Mouse (Mus musculus): ENCODE data around the gene Yeats2. TPM values are rescaled to one million over a fixed set of nuclear protein-coding genes. Genes with fewer than 3 reads are reported as not detected.
"Not testable (repeated sequence)": the region's sequence is repeated elsewhere in the genome, so short reads cannot be mapped to it uniquely, and the experiment has no call there.

The Yeats2 gene
- polyA plus RNA-seq, 1 experiment from 2014 or later: 31.1 TPM

DNA sequence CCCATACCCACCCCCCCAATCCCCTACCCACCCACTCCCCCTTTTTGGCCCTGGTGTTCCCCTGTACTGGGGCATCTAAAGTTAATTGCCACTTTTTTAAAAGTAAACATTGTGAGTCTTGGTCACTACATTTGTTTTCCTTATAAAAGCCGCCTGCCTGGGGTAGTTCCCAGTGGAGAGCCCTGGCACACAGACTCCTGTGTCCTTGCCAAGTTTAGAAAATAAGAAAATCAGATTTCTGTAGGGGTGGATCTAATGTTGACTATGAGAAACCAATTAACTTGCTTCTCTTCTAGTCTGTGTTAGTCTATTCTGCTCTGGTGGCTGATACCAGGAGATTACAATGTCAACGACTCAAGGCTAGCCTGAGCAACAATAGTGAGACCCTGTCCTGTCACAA is 28.2 kb upstream of the Yeats2 start:
- ATAC-seq (ENCODE audit: low FRiP score): no peak
- Histone ChIP-seq H3K9ac (ENCODE audit: low read depth, low read length) (no peak overlapping the region), H3K4me3 (ENCODE audit: low read depth, low read length) (no peak overlapping the region), H3K27me3 (ENCODE audit: control insufficient read depth, insufficient read depth, low read length) (no peaks in the 10 kb centered on the region), H3K4me2 (replicated peaks; ENCODE audit: low read depth, low read length) (no peak overlapping the region), H3K36me3 (ENCODE audit: control insufficient read depth, insufficient read depth, low read length) (peaks cover 10% of the 10 kb centered on the region), H3K9me3 (ENCODE audit: control insufficient read depth, low read length) (no peaks in the 10 kb centered on the region), H3K4me1 (replicated peaks; ENCODE audit: control insufficient read depth, insufficient read depth, low read length) (no peaks in the 10 kb centered on the region), H3K27ac (ENCODE audit: low read depth, low read length) (no peak overlapping the region)
- no peak for DNase-seq (ENCODE audit: low spot score)
- WGBS: 96% methylated on average over 2 of the region's 2 CpGs

DNA sequence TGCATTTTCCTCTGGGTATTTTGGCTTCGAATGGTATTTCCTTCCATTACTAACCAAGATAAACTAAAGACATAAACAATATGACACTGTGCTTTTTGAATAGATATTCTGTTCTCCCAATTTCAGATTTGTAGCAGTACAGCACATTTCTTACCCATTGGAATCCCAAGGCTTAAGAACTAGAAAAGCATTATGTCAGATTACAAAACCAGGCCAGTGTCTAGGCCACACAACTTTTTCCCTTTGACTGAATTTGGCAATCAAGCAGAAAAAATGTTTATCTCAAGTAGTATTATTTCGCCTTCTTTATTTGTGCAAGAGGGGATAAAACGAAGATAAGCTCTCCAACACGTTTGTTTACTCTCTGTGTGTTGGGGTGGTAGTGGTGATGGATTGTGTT is 24.8 kb upstream of the Yeats2 start:
- H3K9ac ChIP-seq (ENCODE audit: low read depth, low read length): no peak overlapping the region
- DNase-seq (ENCODE audit: low spot score): no peak
- no peak overlapping the region for H3K4me2 ChIP-seq (replicated peaks; ENCODE audit: low read depth, low read length)
- no peaks in the 10 kb centered on the region for H3K4me1 ChIP-seq (replicated peaks; ENCODE audit: control insufficient read depth, insufficient read depth, low read length)
- WGBS: 92% methylated on average over 4 of the region's 4 CpGs
- no peaks in the 10 kb centered on the region for H3K9me3 ChIP-seq (ENCODE audit: control insufficient read depth, low read length)
- H3K27me3 ChIP-seq (ENCODE audit: control insufficient read depth, insufficient read depth, low read length): no peaks in the 10 kb centered on the region
- no peak overlapping the region for H3K27ac ChIP-seq (ENCODE audit: low read depth, low read length)
- no peak for ATAC-seq (ENCODE audit: low FRiP score)
- H3K36me3 ChIP-seq (ENCODE audit: control insufficient read depth, insufficient read depth, low read length): no peaks in the 10 kb centered on the region
- H3K4me3 ChIP-seq (ENCODE audit: low read depth, low read length): no peak overlapping the region

GRCm38 (mm10) chr16:20126319-20126883 is 14.5 kb upstream of the Yeats2 start:
- ATAC-seq (ENCODE audit: low FRiP score); H3K4me2 ChIP-seq (replicated peaks; ENCODE audit: low read depth, low read length); H3K4me1 ChIP-seq (replicated peaks; ENCODE audit: control insufficient read depth, insufficient read depth, low read length); H3K9ac ChIP-seq (ENCODE audit: low read depth, low read length); H3K4me3 ChIP-seq (ENCODE audit: low read depth, low read length); DNase-seq (ENCODE audit: low spot score); H3K36me3 ChIP-seq (ENCODE audit: control insufficient read depth, insufficient read depth, low read length); H3K27me3 ChIP-seq (ENCODE audit: control insufficient read depth, insufficient read depth, low read length); H3K27ac ChIP-seq (ENCODE audit: low read depth, low read length); H3K9me3 ChIP-seq (ENCODE audit: control insufficient read depth, low read length): not testable (repeated sequence)
- WGBS: 89% methylated on average over 10 of the region's 10 CpGs

DNA sequence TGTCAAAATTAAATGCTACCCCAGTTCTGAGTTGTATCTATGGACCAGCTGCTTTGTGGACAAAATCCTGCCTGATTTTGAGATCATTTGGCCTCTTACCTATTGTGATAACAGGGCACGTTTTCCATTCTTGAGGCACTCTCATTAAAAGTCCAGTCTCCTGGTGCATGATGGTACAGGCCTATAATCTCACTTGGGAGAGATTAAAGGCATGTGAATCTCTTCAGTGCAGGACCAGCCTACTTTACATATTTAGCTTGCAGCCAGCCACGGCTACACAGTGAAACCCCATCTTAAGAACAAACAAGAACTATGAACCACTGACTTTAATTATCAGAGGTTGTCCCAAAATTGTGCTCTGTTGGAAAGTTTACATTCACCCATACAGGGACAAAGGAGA is 10.5 kb upstream of the Yeats2 start:
- Histone ChIP-seq H3K4me2 (replicated peaks; ENCODE audit: low read depth, low read length) (no peak overlapping the region), H3K9ac (ENCODE audit: low read depth, low read length) (no peak overlapping the region), H3K9me3 (ENCODE audit: control insufficient read depth, low read length) (no peaks in the 10 kb centered on the region), H3K27me3 (ENCODE audit: control insufficient read depth, insufficient read depth, low read length) (no peaks in the 10 kb centered on the region), H3K4me1 (replicated peaks; ENCODE audit: control insufficient read depth, insufficient read depth, low read length) (no peaks in the 10 kb centered on the region), H3K27ac (ENCODE audit: low read depth, low read length) (no peak overlapping the region), H3K36me3 (ENCODE audit: control insufficient read depth, insufficient read depth, low read length) (peaks cover 7% of the 10 kb centered on the region; the same call in 1 of the 2 replicates), H3K4me3 (ENCODE audit: low read depth, low read length) (no peak overlapping the region)
- DNase-seq (ENCODE audit: low spot score) (no peak), ATAC-seq (ENCODE audit: low FRiP score) (no peak)
- whole genome bisulfite sequencing: 74% methylated on average over 2 of the region's 2 CpGs

DNA sequence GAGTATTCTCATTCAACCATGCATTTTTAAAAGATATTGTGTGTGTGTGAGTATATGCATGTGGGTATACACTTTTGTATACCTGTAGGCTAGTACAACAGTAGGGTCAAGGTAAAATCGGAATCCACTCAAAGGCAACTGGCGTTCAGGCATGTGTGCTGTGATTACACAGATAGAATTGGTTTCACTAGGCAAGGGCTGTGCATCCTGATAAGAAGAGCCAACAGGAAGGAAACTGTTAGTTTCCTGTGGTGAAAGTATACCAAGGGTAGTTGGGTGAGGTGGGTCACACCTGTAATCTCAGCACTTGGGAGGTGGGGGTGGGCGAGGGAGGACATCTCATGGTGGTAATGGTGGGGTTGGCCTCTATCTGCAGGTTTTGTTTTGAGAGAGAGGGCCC is 3.7 kb downstream of the Yeats2 start:
- H3K9ac ChIP-seq (ENCODE audit: low read depth, low read length): no peak overlapping the region
- ATAC-seq (ENCODE audit: low FRiP score): no peak
- 97% methylated on average over 3 of the region's 3 CpGs for WGBS

GRCm38 (mm10) chr16:20151991-20152390 is 11.1 kb downstream of the Yeats2 start:
- Histone ChIP-seq H3K4me2 (replicated peaks; ENCODE audit: low read depth, low read length) (no peak overlapping the region), H3K9ac (ENCODE audit: low read depth, low read length) (no peak overlapping the region), H3K9me3 (ENCODE audit: control insufficient read depth, low read length) (no peaks in the 10 kb centered on the region), H3K27ac (ENCODE audit: low read depth, low read length) (no peak overlapping the region), H3K4me3 (ENCODE audit: low read depth, low read length) (no peak overlapping the region), H3K27me3 (ENCODE audit: control insufficient read depth, insufficient read depth, low read length) (no peaks in the 10 kb centered on the region), H3K4me1 (replicated peaks; ENCODE audit: control insufficient read depth, insufficient read depth, low read length) (no peaks in the 10 kb centered on the region), H3K36me3 (ENCODE audit: control insufficient read depth, insufficient read depth, low read length) (peaks cover 8% of the 10 kb centered on the region; the same call in 1 of the 2 replicates)
- ATAC-seq (ENCODE audit: low FRiP score) (no peak), DNase-seq (ENCODE audit: low spot score) (no peak)
- 93% methylated on average over 5 of the region's 5 CpGs for WGBS

More for the DNA sequence above, 3.7 kb downstream of the Yeats2 start:
- Histone ChIP-seq H3K9me3 (ENCODE audit: control insufficient read depth, low read length) (no peaks in the 10 kb centered on the region), H3K4me1 (replicated peaks; ENCODE audit: control insufficient read depth, insufficient read depth, low read length) (peaks cover 4% of the 10 kb centered on the region; the same call in 1 of the 2 replicates), H3K27ac (ENCODE audit: low read depth, low read length) (no peak overlapping the region), H3K4me3 (ENCODE audit: low read depth, low read length) (no peak overlapping the region), H3K4me2 (replicated peaks; ENCODE audit: low read depth, low read length) (no peak overlapping the region), H3K27me3 (ENCODE audit: control insufficient read depth, insufficient read depth, low read length) (no peaks in the 10 kb centered on the region), H3K36me3 (ENCODE audit: control insufficient read depth, insufficient read depth, low read length) (no peaks in the 10 kb centered on the region)
- DNase-seq (ENCODE audit: low spot score): no peak

DNA sequence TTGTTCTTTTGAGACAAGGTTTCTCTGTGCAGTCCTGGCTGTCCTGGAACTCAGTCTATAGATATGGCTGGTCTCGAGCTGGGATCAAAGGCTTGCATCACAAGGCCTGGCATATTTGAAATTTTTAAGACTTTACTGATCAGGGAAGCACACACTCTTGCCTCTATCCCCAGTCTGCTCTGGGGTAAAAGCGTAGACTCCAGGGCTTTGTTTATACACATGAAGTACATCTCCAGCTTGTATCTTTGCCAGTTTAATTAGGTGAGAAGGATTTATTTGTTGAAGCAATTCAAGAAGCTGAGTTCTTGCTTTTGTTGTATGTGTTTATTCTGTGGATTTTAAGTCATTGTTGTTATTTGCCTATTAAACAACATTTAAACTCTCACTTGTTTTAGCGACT is 12.9 kb downstream of the Yeats2 start:
- H3K4me3 ChIP-seq (ENCODE audit: low read depth, low read length): no peak overlapping the region
- 82% methylated on average over 3 of the region's 3 CpGs for whole genome bisulfite sequencing
- no peak overlapping the region for H3K9ac ChIP-seq (ENCODE audit: low read depth, low read length)
- ATAC-seq (ENCODE audit: low FRiP score) (no peak), DNase-seq (ENCODE audit: low spot score) (no peak)
- H3K27me3 ChIP-seq (ENCODE audit: control insufficient read depth, insufficient read depth, low read length): no peaks in the 10 kb centered on the region
- no peaks in the 10 kb centered on the region for H3K4me1 ChIP-seq (replicated peaks; ENCODE audit: control insufficient read depth, insufficient read depth, low read length)
- H3K27ac ChIP-seq (ENCODE audit: low read depth, low read length): no peak overlapping the region
- no peak overlapping the region for H3K4me2 ChIP-seq (replicated peaks; ENCODE audit: low read depth, low read length)
- H3K36me3 ChIP-seq (ENCODE audit: control insufficient read depth, insufficient read depth, low read length): peaks cover 11% of the 10 kb centered on the region; the same call in 1 of the 2 replicates
- H3K9me3 ChIP-seq (ENCODE audit: control insufficient read depth, low read length): no peaks in the 10 kb centered on the region

DNA sequence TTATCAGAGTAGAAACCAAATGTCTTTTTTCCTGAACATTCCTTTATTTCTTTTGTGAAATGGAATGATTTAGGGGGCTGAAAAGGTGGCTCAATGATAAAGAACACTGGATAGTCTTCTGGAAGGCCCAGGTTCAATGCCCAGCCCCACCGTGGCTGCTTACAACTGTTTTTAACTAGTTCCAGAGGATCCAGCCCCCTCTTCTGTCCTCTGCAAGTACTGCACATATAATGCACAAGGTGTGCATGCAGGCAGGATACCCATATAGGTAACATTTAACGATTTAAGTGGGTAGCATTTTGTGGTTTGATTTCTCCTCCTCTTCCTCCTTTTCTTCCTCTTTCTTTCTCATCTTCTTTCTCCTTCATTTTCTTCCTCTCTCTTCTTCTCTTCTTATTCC is 19.3 kb downstream of the Yeats2 start:
- ATAC-seq (ENCODE audit: low FRiP score): no peak

DNA sequence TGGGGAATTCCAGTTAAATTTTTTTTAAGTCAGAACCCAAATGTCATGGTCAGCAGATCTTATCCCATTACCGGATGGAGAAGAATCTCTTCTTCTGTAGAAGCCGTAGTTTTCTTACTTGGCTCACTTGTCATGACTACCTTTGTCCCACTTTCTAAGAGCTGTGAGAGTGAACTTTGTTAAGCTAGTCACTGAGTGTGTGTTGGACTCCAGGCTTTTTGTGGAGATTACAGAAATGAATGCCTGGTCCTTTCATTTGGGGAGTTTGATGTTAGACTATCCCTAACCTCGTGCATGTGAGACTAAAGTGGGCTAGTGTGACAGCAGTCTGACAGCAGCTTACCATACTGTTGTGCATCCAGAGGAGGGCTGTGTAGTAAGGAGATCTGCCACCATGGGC is 28.2 kb downstream of the Yeats2 start:
- Histone ChIP-seq H3K9ac (ENCODE audit: low read depth, low read length) (no peak overlapping the region), H3K9me3 (ENCODE audit: control insufficient read depth, low read length) (no peaks in the 10 kb centered on the region), H3K27ac (ENCODE audit: low read depth, low read length) (no peak overlapping the region), H3K36me3 (ENCODE audit: control insufficient read depth, insufficient read depth, low read length) (peaks cover 7% of the 10 kb centered on the region; the same call in 1 of the 2 replicates), H3K4me2 (replicated peaks; ENCODE audit: low read depth, low read length) (no peak overlapping the region), H3K27me3 (ENCODE audit: control insufficient read depth, insufficient read depth, low read length) (no peaks in the 10 kb centered on the region), H3K4me1 (replicated peaks; ENCODE audit: control insufficient read depth, insufficient read depth, low read length) (no peaks in the 10 kb centered on the region), H3K4me3 (ENCODE audit: low read depth, low read length) (no peak overlapping the region)
- WGBS: 91% methylated on average over 3 of the region's 3 CpGs
- DNase-seq (ENCODE audit: low spot score): no peak
- ATAC-seq (ENCODE audit: low FRiP score): no peak

More for the DNA sequence above, 19.3 kb downstream of the Yeats2 start:
- Histone ChIP-seq H3K4me3 (ENCODE audit: low read depth, low read length) (no peak overlapping the region), H3K36me3 (ENCODE audit: control insufficient read depth, insufficient read depth, low read length) (peaks cover 18% of the 10 kb centered on the region), H3K4me2 (replicated peaks; ENCODE audit: low read depth, low read length) (no peak overlapping the region), H3K9ac (ENCODE audit: low read depth, low read length) (no peak overlapping the region), H3K4me1 (replicated peaks; ENCODE audit: control insufficient read depth, insufficient read depth, low read length) (no peaks in the 10 kb centered on the region), H3K27ac (ENCODE audit: low read depth, low read length) (no peak overlapping the region), H3K27me3 (ENCODE audit: control insufficient read depth, insufficient read depth, low read length) (no peaks in the 10 kb centered on the region), H3K9me3 (ENCODE audit: control insufficient read depth, low read length) (no peaks in the 10 kb centered on the region)
- no peak for DNase-seq (ENCODE audit: low spot score)
- WGBS: 86% methylated on average over 2 of the region's 2 CpGs
